Mouse (Mus musculus) liver, adult 2 months (tissue): ENCODE measurements at regions not wholly inside any gene's neighbourhood (a gene's known extent, or its start where the extent isn't known, plus 50 kb on each side); places are given as distances from the start of the nearest gene placed in this dataset.

Source experiments
- CTCF ChIP-seq: fragments of 200-500 bp; IDR thresholded peaks from 2 replicates; pipeline ENCODE4 v1.5.1; 2011; ENCODE audit warnings: low read depth, low read length, control low read depth
- POLR2A ChIP-seq: fragments of 200-500 bp; IDR thresholded peaks from 2 replicates; pipeline ENCODE4 v1.6.1; 2011; ENCODE audit warnings: low read length, control low read depth; ENCODE audit not compliant: insufficient read depth; ENCODE audit errors: extremely low read depth

- TF ChIP-seq CTCF = no peak
- TF ChIP-seq POLR2A = no peak
Measured at GRCm38 (mm10) chr4:142619396-142619795, 380.2 kb upstream of the Kazn start.
